In genomic region chr8:89270001-89270400, GRCm38 (mm10) we compare ENCODE assay signal across 16 mouse cellular contexts.
"Had no signal": no experiment of that assay in that cellular context is flagged by ENCODE, and none has a peak within 500 bp of the region (broad histone marks: within the 10 kb centered on the region; RNA-seq: fewer than 3 reads in every experiment).

No protein-coding gene starts in this region.

- ATAC-seq: lung, postnatal 0 days had no signal

- H3K36me3 ChIP-seq: kidney, embryonic 15.5 days; limb, embryonic 10.5 days; liver, embryonic 15.5 days; neural tube, embryonic 13.5 days had no signal

- H3K9me3 ChIP-seq: limb, embryonic 10.5 days; liver, embryonic 15.5 days had no signal

- H3K27ac ChIP-seq: kidney, embryonic 15.5 days; left cerebral cortex, adult 2 months; limb, embryonic 10.5 days; liver, embryonic 15.5 days had no signal

- H3K4me1 ChIP-seq: liver, embryonic 15.5 days had no signal

- DNase-seq: kidney, adult 2 months; kidney, postnatal 14 days; lung, adult 2 months; lung, postnatal 36 days; retina, postnatal 1 day; right cerebral cortex, postnatal 4 days; spleen, adult 18-20 months; thymus, adult 18-20 months; thymus, postnatal 14 days had no signal

- H3K9ac ChIP-seq: kidney, embryonic 15.5 days; liver, embryonic 15.5 days; neural tube, embryonic 13.5 days had no signal

- H3K4me2 ChIP-seq: kidney, embryonic 15.5 days; liver, embryonic 11.5 days; liver, embryonic 15.5 days; neural tube, embryonic 13.5 days had no signal

- H3K4me3 ChIP-seq: kidney, embryonic 15.5 days; left cerebral cortex, adult 2 months; limb, embryonic 10.5 days; liver, embryonic 15.5 days; neural tube, embryonic 13.5 days had no signal
